Mouse (Mus musculus): Measurements from ENCODE around the gene Slc25a19. TPM values are rescaled to one million over a fixed set of nuclear protein-coding genes. Genes with fewer than 3 reads are reported as not detected.

Slc25a19 gene
- polyA plus RNA-seq, 1 experiment, result 20.5 TPM

DNA sequence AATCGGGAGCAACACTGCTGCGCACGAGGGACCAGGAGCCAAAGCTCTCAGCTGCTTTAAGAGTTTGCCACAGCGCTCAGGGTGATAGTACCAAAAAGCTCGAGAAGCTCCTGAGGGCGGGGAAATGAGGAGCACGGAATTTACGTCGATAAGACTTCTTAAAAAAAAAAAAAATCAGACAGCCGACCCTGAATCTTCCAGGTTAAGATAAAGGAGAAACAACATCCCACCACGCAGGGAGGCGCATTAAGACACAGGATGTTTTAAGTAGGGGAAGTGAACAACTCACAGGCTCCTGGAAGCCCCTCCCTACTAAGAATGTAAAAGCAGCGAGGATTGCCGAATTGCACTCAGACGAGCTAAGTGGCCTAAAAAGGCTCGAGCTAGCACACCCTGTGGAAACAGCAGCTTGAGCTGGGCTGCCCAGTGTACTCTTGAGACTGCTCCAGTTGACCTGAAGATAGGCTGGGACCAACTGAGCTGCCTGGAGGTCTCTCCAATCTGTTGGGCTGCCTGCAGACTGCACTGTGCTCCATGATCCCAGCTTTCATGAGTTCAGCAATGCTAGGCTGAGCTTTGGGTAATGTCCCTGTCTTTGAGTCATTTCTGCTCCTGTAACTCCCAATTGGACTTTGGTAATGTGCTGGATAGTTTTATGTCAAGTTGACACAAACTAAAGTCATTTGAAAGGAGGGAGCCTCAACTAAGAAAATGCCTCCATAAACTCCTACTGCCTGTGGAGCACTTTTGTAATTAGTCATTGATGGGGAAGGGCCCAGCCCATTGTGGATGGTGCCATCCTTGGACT, 14.8 kb downstream of the Slc25a19 start:
- Histone ChIP-seq H3K36me3 (replicated peaks; ENCODE audit: low read length) (peaks cover 67% of the 10 kb centered on the region), H3K27me3 (replicated peaks) (no peaks in the 10 kb centered on the region), H3K4me3 (replicated peaks) (peak overlapping the region; percentile 97), H3K9me3 (no peaks in the 10 kb centered on the region), H3K4me1 (peaks cover 55% of the 10 kb centered on the region)
- TF ChIP-seq FLI1 (IDR thresholded peaks at IDR 0.05; ENCODE audit: low read length), result no peak
- no peak for TF ChIP-seq GATA1 (IDR thresholded peaks at IDR 0.05; ENCODE audit: borderline replicate concordance, low read length)

DNA sequence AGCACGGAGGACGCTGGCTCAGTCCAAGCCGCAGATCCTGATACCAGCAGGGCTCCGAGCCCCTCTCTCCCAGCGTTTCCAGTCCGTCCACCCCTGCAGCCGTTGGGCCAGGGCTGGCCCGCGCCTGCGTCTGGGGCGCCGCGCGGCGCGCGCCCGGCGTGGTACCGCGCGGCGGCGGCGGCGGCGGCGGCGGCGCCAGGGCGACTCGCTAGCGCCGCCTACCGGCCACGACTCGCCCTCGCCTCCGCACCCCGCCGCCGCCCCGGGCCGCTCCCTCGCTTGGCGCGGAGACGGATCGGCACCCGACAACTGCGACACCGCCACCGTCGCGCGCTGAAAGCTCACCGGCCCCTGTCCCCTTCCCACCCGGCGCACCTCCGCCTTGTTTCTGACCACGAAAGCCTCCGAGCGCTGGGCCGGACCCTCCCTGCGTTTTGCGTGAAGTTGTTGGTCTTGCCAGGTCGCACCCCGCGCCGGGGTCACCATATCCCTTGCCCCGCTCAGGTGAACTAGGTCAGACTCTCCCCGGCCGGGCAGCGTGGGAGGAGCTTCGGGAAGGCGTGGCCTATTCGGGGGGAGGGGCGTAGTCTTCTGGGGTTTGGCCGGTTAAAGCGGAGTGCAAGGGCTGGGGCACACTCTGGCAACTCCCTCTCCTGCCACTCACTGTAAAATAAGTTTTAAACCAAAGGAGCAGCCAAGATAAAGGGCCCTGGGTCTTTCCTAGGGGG, 15.5 kb downstream of the Slc25a19 start, which contains the start of gene Mif4gd:
Mif4gd (minus strand) TSS at position 560 of the 728 bp plus-strand sequence.
- Histone ChIP-seq H3K4me3 (replicated peaks) (peak within 1 kb of the TSS; percentile 97), H3K27me3 (replicated peaks) (no peaks in the 10 kb centered on the region), H3K4me1 (peaks cover 61% of the 10 kb centered on the region), H3K9me3 (no peaks in the 10 kb centered on the region), H3K36me3 (replicated peaks; ENCODE audit: low read length) (peaks cover 68% of the 10 kb centered on the region)
- no peak for TF ChIP-seq GATA1 (IDR thresholded peaks at IDR 0.05; ENCODE audit: borderline replicate concordance, low read length)
- no peak for TF ChIP-seq FLI1 (IDR thresholded peaks at IDR 0.05; ENCODE audit: low read length)

DNA sequence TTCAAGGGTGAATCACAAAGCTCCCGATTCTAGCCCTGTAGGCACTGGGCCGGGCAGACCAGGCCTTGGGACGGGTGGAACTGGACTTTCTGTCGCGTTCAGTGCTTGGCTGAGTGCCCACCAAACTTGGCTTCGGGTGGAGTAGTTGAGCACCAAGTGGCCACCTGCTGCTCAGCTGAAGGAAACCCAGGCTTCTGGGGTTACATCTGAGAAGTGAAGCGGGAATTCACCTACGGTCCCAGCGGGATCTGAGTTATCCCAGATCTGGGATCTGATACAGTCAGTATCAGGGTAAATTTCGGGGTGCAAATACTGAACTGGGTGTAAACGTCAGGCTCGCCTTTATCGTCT, 16.1 kb downstream of the Slc25a19 start:
- Histone ChIP-seq H3K4me1 (peaks cover 61% of the 10 kb centered on the region), H3K4me3 (replicated peaks) (peak overlapping the region; percentile 97), H3K9me3 (no peaks in the 10 kb centered on the region), H3K27me3 (replicated peaks) (no peaks in the 10 kb centered on the region), H3K36me3 (replicated peaks; ENCODE audit: low read length) (peaks cover 68% of the 10 kb centered on the region)
- no peak for TF ChIP-seq FLI1 (IDR thresholded peaks at IDR 0.05; ENCODE audit: low read length)
- TF ChIP-seq GATA1 (IDR thresholded peaks at IDR 0.05; ENCODE audit: borderline replicate concordance, low read length), result no peak

DNA sequence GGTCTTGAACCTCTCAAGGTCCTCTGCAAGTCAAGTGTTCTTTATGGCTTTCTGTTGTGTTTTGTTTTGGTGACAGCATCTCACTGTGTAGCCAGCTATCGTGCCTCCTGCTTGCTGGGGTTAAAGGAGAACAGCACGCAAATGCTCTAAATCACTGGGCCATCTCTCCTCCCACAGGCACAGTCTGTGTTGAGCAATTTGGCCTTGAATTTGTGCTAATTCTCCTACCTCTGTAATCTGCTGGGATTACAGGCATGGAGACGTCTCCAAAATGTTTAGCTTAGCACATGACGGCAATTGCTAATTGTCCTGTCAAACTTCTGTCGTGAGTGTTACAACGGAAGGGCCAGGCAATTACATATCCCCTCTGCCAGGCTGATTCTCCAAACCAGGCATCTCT, 16.9 kb downstream of the Slc25a19 start:
- TF ChIP-seq FLI1 (IDR thresholded peaks at IDR 0.05; ENCODE audit: low read length) (no peak), GATA1 (IDR thresholded peaks at IDR 0.05; ENCODE audit: borderline replicate concordance, low read length) (no peak)
- Histone ChIP-seq H3K36me3 (replicated peaks; ENCODE audit: low read length) (peaks cover 70% of the 10 kb centered on the region), H3K4me1 (peaks cover 65% of the 10 kb centered on the region), H3K9me3 (no peaks in the 10 kb centered on the region), H3K4me3 (replicated peaks) (no peak overlapping the region), H3K27me3 (replicated peaks) (no peaks in the 10 kb centered on the region)

DNA sequence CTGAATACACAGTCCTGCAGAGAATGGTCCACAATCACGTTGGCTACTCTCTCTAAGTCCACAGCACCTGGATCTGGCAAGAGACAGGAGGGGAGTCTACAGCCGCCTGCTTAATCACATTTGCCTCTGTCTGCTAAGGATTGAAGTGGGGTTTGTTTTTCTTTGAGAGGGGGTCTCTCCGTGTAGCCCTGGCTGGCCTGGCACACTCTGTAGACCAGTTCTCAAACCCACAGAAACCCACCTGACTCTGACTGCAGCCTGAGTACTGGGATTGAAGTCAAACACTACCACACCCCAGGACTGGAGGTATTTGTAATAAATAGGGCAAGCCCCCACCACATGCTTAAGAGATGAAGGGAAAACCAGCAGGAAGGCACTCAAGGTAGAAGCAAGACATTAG, 18.5 kb downstream of the Slc25a19 start:
- Histone ChIP-seq H3K4me3 (replicated peaks) (peak overlapping the region; percentile 10), H3K27me3 (replicated peaks) (no peaks in the 10 kb centered on the region), H3K9me3 (no peaks in the 10 kb centered on the region), H3K4me1 (peaks cover 75% of the 10 kb centered on the region), H3K36me3 (replicated peaks; ENCODE audit: low read length) (peaks cover 66% of the 10 kb centered on the region)
- TF ChIP-seq GATA1 (IDR thresholded peaks at IDR 0.05; ENCODE audit: borderline replicate concordance, low read length) (no peak), FLI1 (IDR thresholded peaks at IDR 0.05; ENCODE audit: low read length) (no peak)

DNA sequence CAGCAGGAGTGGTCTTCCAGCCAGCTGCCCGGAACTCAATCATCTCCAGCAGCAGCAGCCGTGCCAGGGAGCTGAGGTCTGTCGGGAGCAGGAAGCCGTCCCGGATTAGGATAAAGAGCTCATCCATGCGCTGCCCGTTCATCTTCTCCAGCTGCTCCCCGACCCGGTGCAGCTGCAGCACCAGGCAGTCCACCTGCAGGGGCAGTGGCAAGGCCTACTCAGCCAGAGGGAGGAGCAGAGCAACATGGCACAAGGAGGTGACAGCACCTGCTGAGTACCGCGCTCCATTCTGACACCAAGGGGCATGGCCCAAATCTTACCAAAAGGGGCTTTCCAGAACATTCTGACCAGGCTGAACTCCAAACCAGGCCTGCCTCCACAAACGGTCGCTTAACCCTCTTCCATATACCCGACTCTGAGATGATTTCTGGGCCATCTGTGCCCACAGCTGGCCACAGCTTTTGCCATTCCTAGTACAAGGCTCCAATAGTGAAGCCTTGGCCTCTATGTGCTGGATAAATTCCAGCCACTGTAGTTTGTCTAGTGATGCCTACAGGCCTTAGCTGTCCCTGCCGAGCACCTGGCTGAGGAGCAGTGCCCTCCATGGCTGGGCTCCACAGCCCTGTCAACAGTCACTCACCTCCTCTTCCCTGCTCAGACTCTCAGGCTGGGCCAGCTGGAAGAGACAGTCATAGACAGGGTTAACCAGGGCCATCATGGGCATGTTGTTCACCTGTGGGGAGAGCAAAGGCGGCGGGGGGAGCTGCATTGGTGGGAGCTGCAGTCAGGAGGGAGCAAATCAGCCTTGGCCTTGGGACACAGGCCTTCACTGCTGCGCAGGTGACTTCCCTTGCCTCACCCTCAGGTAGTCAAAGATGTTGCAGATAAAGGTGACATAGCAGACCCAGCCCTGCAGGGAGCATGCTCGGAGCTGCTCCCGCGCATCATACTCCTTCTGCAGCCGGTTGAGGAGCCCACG, 19.4 kb downstream of the Slc25a19 start:
- no peaks in the 10 kb centered on the region for H3K9me3 ChIP-seq
- H3K4me3 ChIP-seq (replicated peaks), result no peak overlapping the region
- H3K36me3 ChIP-seq (replicated peaks; ENCODE audit: low read length), result peaks cover 61% of the 10 kb centered on the region
- peaks cover 71% of the 10 kb centered on the region for H3K4me1 ChIP-seq
- TF ChIP-seq GATA1 (IDR thresholded peaks at IDR 0.05; ENCODE audit: borderline replicate concordance, low read length) (no peak), FLI1 (IDR thresholded peaks at IDR 0.05; ENCODE audit: low read length) (no peak)
- H3K27me3 ChIP-seq (replicated peaks), result no peaks in the 10 kb centered on the region

DNA sequence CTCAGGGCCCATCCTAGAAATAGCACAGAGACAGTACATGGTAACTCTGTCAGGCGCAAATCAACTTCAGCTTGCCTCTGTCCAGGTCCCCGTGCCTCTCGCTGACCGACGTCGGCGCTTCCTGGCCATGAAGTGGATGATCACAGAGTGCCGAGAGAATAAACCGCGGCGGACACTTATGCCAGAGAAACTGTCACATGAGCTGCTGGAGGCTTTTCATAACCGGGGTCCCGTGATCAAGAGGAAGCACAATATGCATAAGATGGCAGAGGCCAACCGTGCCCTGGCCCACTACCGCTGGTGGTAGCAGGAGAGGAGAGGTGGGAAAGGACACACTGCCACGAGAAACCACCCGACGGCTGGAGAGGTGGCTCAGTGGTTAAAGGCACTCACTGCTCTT, 21.4 kb downstream of the Slc25a19 start:
- no peak overlapping the region for H3K4me3 ChIP-seq (replicated peaks)
- H3K27me3 ChIP-seq (replicated peaks), result no peaks in the 10 kb centered on the region
- TF ChIP-seq GATA1 (IDR thresholded peaks at IDR 0.05; ENCODE audit: borderline replicate concordance, low read length), result no peak
- TF ChIP-seq FLI1 (IDR thresholded peaks at IDR 0.05; ENCODE audit: low read length), result no peak
- H3K9me3 ChIP-seq, result no peaks in the 10 kb centered on the region
- peaks cover 71% of the 10 kb centered on the region for H3K4me1 ChIP-seq
- peaks cover 67% of the 10 kb centered on the region for H3K36me3 ChIP-seq (replicated peaks; ENCODE audit: low read length)

DNA sequence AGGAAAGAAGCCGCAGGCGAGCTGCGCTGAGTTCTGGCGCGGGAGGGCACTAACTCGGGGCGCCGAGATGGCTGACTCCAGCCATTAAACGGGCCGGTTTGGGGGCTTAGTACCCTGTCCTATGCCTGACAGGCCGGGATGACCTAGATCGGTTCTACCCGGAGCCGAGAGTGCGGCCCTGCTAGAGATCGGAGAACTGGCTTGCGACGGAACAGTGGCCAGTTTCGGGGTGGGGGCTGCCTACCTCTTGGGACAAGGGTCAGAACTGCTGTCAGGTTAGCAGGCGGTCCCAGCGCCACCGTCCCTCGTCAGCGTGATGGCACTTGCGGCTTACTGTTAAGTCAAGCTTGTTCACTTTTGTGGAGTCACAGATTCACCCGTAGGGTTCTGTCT, 23.8 kb downstream of the Slc25a19 start:
- Histone ChIP-seq H3K27me3 (replicated peaks) (no peaks in the 10 kb centered on the region), H3K36me3 (replicated peaks; ENCODE audit: low read length) (peaks cover 67% of the 10 kb centered on the region), H3K4me1 (peaks cover 76% of the 10 kb centered on the region), H3K9me3 (no peaks in the 10 kb centered on the region), H3K4me3 (replicated peaks) (peak overlapping the region; percentile 92)
- TF ChIP-seq FLI1 (IDR thresholded peaks at IDR 0.05; ENCODE audit: low read length) (no peak), GATA1 (IDR thresholded peaks at IDR 0.05; ENCODE audit: borderline replicate concordance, low read length) (no peak)
